Mouse (Mus musculus): Measurements from ENCODE around the gene Ngrn.
A peak's percentile ranks its signal among the peaks of the same experiment; 100 is the strongest.

The Ngrn gene

DNA sequence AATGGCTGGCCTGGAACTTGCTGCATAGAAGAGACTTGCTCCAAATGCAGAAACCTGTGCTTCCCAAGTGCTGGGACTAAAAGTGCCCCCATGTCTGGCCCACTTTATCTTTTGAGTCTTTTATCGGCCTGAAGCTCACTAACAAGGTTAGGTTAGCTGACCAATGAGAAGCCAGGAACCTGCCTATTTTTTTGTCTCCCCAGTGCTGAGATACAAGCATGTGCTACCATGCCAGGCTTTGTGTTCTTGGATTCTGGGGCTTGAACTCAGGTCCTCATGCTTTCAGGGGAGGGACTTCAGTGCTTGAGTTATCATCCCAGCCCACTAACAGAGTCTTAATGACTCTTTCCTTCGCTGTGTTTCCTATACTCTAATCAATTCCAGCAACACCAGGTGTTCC, 3.3 kb upstream of the Ngrn start:
- ATAC-seq (ENCODE audit: insufficient number of reproducible peaks, low FRiP score, low TSS enrichment) = no peak

GRCm38 (mm10) chr7:80261372-80261990, 466 bp downstream of the Ngrn start:
- 0 out of 2 replicates have a peak, but pooled peaks have one; percentile 10 for ATAC-seq (ENCODE audit: insufficient number of reproducible peaks, low FRiP score, low TSS enrichment)

DNA sequence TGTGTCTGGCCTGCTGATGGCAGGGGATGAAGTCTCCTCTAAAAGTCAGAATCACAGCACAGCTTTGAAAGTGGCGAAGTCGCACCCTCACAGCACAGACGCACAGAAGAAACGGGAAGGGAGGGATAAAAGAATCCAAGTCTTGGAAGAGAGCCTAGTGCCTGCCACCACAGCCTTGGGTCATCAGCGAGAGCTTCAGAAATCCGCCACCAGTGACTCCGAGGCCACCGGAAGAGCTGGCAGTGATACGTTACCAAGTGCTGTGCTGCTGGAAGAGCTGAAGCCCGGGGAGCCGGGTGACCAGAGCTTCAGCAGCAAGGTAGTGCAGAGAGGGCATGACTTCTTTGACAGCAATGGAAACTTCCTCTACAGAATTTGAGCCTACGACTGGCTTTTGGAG, 3.6 kb downstream of the Ngrn start:
- no peak for ATAC-seq (ENCODE audit: insufficient number of reproducible peaks, low FRiP score, low TSS enrichment)

DNA sequence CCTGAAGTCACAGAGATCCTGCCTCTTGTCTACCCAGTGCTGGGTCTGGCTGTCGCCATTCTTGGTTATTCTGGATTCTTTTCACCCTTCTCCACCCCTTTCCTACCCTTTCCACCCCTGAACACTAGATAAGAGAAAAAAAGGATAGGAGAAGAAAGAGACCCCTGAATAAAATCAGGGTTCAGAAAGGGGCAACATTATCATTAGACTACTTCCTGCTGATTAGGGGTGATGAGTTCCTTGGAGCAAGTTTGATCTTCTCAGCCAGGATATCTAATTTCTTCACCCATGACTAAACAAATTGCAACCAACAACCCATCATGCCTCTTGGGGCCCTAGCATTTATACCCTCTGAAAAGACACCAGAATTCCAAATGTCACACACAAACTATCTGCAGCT, 6.7 kb downstream of the Ngrn start:
- no peak for ATAC-seq (ENCODE audit: insufficient number of reproducible peaks, low FRiP score, low TSS enrichment)

DNA sequence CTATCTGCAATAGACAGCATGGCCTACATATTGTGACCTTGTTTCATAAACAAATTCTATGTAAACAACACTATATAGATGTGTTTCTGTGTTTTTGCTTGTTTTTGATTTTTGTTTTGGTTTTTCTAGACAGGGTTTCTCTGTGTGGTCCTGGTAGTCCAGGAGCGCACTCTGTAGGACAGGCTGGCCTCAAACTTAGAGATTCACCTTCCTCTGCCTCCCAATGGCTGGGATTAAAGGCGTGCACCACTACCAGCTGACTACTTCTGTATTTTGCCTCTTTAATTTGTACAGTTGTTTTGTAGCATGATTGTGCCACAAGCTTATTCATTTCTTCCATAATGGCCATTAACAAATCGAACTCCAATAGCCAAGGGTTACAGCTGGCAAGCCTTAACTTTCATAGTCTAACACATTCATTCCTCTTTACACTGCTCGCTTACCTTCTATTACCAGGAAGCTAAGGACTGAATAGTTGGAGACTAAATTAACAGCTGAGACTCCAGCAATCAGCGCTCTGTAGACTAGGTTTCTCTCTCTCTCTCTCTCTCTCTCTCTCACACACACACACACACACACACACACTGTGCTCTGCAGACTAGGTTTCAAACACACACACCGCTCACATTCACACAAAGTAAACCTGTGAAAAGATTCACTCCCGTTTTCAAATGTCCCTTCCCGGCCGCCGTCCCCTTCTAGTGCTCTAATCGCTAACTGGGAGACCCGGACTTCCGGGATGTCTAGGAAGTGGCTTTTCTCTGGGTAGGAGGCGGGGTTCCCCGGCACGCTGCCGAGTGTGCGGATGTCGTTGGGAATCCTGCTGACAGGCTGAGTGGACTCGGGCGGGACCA, 8.1 kb downstream of the Ngrn start, which contains the start of gene Vps33b:
Vps33b (plus strand) TSS at position 753 of the 854 bp plus-strand sequence.
- peak; percentile 87 for ATAC-seq (ENCODE audit: insufficient number of reproducible peaks, low FRiP score, low TSS enrichment)

DNA sequence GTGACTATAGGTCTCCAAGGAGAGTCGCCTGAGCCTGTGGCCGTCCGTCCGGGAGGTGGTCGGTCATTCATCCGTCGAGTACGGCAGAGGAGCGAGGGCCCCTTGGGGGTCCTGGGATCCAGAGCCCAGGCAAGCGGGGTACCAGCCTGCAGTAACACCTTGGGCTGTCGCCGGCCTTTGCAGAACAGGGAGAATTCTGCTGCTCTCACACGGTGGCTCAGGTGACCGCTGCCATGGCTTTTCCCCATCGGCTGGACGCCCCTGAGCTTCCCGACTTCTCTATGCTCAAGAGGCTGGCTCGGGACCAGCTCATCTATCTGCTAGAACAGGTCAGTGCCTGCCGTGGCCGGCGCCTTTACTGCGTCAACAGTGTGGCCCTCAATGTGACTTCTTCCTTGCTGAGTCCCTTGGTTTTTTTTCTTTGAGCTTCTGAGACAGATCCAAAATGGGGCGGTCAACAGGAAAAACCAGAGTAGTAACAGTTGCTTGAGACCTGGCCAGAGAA, 8.8 kb downstream of the Ngrn start:
- peak; percentile 38; the same call in 1 of the 2 replicates for ATAC-seq (ENCODE audit: insufficient number of reproducible peaks, low FRiP score, low TSS enrichment)

DNA sequence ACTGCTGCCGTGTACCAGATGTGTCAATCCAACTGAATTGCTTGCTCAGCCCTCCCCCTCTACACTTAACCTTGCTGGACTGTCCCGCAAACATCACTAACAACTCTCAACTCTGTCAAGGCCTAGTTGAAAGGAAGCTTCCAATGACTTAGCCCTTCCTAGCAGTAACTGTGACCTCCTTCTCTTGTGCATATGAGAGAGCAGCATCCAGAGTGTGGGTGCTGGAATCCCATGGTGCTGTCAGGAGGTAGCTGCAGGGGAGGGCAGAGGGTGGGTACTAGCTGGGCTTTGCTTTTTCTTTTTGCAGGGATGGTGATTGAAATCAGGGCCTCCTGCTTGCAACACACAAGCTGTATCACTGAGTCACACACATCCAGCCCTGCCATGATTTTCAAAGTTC, 12.4 kb downstream of the Ngrn start:
- no peak for ATAC-seq (ENCODE audit: insufficient number of reproducible peaks, low FRiP score, low TSS enrichment)

- no peak for ATAC-seq (ENCODE audit: insufficient number of reproducible peaks, low FRiP score, low TSS enrichment)
Observed at GRCm38 (mm10) chr7:80276374-80276773, 15.4 kb downstream of the Ngrn start.

DNA sequence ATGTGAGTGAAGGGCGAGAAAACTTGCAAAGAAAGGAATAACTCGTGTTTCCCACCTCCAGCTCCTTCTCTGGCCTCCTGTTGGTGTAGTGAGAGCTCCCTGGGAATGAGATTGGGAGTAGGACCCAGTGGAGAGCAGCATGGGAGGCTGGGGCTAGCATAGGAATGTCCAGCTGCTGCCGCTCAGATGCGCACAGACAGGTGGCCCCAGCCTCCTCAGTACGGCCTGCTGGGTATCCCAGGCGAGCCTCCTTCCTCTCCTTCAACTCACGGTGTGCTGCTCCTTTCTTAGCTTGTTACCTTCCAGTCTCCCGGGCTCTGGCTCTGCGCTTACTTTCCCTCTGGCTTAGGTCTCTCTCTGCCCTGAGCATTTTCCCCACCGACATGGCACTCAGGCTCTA, 19.0 kb downstream of the Ngrn start:
- no peak for ATAC-seq (ENCODE audit: insufficient number of reproducible peaks, low FRiP score, low TSS enrichment)

- ATAC-seq (ENCODE audit: insufficient number of reproducible peaks, low FRiP score, low TSS enrichment) = no peak
Observed at GRCm38 (mm10) chr7:80280998-80281397, 20.0 kb downstream of the Ngrn start.

- no peak for ATAC-seq (ENCODE audit: insufficient number of reproducible peaks, low FRiP score, low TSS enrichment)
Observed at GRCm38 (mm10) chr7:80281646-80282045, 20.6 kb downstream of the Ngrn start.

DNA sequence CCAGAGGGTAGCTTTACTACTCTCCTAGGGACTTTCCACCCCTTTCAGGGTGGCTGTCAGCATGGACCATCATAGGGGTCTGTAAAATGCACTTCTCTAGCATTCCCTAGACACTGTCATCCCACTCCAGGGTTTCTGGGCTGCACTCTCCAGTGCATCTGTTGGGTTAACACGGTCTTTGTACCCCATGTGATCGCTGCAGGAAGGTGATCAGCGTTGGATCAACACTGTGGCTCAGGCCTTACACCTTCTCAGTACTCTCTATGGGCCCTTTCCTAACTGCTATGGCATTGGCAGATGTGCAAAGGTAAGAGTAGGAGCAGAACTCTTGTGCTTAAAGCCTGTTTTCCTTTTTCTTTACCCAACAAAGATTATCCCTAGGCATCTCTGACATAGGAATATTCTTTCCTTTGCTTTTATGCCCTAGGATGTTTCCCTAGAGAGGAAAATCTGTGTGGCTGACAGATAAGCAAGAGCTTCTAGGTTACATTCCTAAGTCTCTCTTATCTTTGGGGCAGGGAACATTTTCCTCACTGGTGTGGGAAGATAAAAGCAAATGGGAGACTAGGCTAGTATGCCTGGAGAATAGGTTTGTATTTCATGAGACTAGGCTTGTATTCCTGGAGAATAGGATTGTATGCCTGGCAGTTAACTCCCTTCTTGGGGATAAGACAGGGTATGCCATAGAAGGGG, 22.4 kb downstream of the Ngrn start:
- ATAC-seq (ENCODE audit: insufficient number of reproducible peaks, low FRiP score, low TSS enrichment) = no peak

GRCm38 (mm10) chr7:80284391-80284790, 23.4 kb downstream of the Ngrn start:
- ATAC-seq (ENCODE audit: insufficient number of reproducible peaks, low FRiP score, low TSS enrichment) = no peak

- ATAC-seq (ENCODE audit: insufficient number of reproducible peaks, low FRiP score, low TSS enrichment) = no peak
Observed at GRCm38 (mm10) chr7:80285725-80286124, 24.7 kb downstream of the Ngrn start.

DNA sequence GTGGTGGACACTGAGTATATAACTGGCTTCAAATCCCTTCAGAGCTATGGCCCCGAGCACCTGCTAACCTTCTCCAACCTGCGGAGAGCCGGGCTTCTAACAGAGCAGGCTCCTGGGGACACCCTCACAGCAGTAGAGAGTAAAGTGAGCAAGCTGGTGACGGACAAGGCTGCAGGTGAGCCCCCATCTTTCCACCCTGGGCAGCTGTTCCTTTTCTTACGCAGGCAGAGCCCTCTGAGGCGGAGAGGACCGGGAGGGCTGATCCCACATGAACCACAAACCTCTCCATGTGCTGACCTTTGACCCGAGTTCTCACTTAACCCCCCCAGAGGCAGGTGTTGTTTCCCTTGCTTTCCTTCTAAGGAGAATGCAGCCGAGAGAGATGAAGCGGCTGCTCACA, 26.7 kb downstream of the Ngrn start:
- no peak for ATAC-seq (ENCODE audit: insufficient number of reproducible peaks, low FRiP score, low TSS enrichment)

GRCm38 (mm10) chr7:80294062-80294763, 33.2 kb downstream of the Ngrn start, which contains the start of gene Prc1:
Gene Prc1 (plus strand): TSS chr7:80294450.
- ATAC-seq (ENCODE audit: insufficient number of reproducible peaks, low FRiP score, low TSS enrichment) = peak; percentile 98

GRCm38 (mm10) chr7:80294764-80295648, 34.0 kb downstream of the Ngrn start:
- no peak for ATAC-seq (ENCODE audit: insufficient number of reproducible peaks, low FRiP score, low TSS enrichment)

DNA sequence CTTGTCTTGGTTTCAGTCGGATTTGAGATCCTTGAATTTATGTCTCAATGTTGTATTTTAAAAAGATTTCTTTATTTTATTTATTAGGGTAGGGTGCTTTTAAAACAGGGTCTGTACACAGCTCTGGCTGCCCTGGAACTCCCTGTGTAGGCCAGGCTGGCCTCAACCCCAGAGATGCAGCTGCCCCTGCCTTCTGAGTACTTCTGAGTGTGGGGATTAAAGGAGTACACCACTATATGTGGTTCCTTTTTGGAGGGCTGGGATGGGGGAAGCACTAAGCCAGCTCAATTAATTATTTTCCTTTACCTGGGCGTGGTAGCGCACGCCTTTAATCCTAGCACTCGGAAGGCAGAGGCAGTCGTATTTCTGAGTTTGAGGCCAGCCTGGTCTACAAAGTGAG, 35.4 kb downstream of the Ngrn start:
- no peak for ATAC-seq (ENCODE audit: insufficient number of reproducible peaks, low FRiP score, low TSS enrichment)

GRCm38 (mm10) chr7:80297041-80297440, 36.0 kb downstream of the Ngrn start:
- ATAC-seq (ENCODE audit: insufficient number of reproducible peaks, low FRiP score, low TSS enrichment) = no peak

Data from cerebellum, adult (tissue).